Mouse (Mus musculus) kidney, adult 18-20 months (tissue): ENCODE data around the gene Pcyox1.

Experiments used
- DNase-seq: peaks from one replicate; pipeline ENCODE4 v3.0.0; 2021

Pcyox1 gene

DNA sequence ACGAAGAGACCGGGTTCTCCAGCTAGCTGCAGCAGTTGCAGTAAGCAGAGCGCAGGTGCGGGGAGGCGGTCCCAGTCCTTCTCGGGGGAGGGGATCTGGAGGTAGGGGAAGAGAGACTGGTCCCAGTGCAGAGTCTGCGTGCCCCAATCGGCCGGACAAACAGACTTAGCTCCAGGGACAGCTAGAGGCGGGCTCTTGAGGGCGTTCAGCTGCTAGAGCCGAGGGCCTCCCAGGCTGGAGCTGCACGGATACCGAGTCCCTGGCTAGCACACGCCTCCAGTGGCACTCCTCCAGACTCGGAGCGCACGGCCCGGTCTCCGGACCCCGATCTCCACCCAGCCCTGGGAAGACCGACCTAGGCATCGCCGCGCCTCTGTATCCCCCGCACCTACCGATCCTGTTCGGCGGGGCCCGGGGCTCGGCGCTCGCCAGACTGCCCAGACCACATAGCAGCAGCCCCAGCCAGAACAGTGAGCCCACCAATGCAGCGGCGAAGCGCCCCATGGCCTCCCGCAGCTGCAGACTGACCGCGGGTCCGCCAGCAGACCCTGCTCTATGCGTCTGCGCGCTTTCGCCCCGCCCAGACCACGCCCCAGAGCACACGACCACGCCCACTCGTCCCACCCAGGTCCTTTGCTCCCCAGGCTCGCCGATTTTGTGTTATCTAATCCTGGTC is at the start of gene Pcyox1:
TSS of gene Pcyox1 (minus strand) at position 574 of the 676 bp plus-strand sequence.
- DNase-seq, result peak; percentile 92

- DNase-seq, result no peak
Observed at GRCm38 (mm10) chr6:86445551-86445950, 48.6 kb upstream of the Pcyox1 start.

DNA sequence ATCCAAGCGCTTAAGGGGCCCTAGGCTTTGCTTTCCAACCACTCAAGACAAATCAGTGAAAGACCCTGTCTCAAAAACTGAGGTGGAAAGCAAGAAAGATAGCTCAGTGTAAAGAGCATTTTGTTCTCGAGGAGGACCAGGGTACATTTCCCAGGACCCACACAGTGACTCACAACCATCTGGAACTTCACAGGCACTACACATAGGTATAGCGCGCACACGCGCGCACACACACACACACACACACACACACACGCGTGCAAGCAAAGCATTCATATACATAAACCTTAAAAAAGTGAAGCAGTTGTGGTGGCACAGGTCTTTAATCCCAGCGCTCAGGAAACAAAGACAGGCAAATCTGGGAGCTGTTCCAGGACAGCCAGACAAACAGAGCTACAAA is 44.6 kb upstream of the Pcyox1 start:
- DNase-seq, result no peak

DNA sequence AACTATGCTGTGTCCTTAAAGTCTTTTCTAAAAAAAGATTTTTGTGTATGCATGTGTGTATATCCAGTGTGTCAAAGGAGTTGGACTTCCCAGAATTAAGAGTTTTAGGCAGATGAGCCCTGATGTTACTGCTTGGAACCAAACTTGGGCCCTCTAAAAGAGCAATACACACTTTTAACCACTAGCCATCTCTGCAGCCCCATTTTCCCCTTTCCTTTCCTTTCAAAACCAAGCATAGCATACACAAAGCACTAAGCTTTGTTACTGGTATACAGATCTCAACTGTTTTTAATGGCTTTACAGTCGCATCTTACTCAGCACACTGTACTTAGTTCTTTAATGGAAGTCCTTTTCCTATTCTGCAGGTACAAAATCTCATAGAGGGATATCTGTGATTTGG is 42.6 kb upstream of the Pcyox1 start:
- no peak for DNase-seq

- no peak for DNase-seq
Observed at GRCm38 (mm10) chr6:86439119-86439496, 42.2 kb upstream of the Pcyox1 start.

GRCm38 (mm10) chr6:86438272-86439118 is 41.5 kb upstream of the Pcyox1 start, which contains the start of gene C87436:
Gene C87436, plus strand, starts transcription at chr6:86438374.
- peak; percentile 99 for DNase-seq

- no peak for DNase-seq
Observed at GRCm38 (mm10) chr6:86437711-86438110, 40.8 kb upstream of the Pcyox1 start.

DNA sequence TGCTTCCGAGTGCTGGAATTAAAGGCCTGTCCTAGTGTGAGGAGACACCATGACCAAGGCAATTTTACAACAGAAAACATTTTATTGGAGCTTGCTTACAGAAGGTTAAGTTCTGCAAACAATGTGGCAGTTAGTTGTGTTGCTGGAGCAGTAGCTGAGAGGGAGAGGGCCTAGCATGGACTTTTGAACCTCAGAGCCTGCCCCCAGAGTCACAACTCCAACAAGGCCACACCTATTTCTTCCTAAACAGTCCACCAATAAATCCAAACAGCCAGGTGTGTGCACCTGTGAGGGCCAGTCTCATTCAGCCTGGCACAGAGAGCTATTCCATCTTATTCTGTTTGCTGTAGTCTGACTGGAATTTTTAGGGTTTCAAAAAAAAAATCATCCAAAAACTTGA is 36.7 kb upstream of the Pcyox1 start:
- no peak for DNase-seq

DNA sequence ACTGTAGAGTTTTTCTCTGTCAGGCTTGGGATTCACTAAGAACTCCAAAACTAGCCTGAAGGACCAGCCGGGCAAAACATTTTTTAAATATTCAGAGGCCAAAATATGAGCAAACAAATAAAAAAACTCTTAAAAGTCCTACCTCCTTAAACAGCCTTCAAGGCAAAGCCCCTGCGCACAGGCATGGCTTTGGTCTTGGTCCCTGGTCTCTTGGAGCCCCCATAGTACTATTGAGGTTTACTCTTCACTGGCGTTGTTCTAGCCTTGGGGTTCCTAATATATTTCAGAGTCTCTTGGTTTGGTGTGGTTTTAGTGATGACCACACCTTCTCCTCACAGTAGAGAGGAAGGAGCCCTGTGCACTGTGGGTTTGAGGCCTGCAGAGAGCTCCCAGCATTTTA is 34.6 kb upstream of the Pcyox1 start:
- no peak for DNase-seq

GRCm38 (mm10) chr6:86426358-86426757 is 29.4 kb upstream of the Pcyox1 start, which contains the start of gene Gm44790:
Gene Gm44790, plus strand, starts transcription at chr6:86426658.
- DNase-seq, result no peak

- no peak for DNase-seq
Observed at GRCm38 (mm10) chr6:86420491-86420890, 23.5 kb upstream of the Pcyox1 start.

GRCm38 (mm10) chr6:86419239-86419638 is 22.3 kb upstream of the Pcyox1 start:
- DNase-seq, result no peak

- DNase-seq, result no peak
Observed at GRCm38 (mm10) chr6:86418711-86419110, 21.8 kb upstream of the Pcyox1 start.

DNA sequence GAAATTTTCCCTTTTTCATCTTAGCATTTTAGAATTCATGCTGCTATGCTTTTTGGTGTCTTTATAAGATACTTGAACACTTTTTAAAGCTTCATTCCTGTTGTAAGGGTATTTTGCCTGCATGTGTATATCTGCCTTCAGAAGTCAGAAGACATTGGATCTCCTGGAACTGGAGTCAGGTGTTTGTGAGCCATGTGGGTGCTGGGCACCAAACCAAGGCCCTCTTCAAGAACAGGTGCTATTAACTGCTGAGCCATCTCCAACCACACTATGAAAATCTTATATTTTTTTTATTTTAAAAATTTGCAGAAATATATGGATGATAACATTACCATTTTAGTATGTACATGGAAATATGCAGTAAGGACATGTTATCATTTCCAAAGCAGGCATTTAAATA is 9.4 kb upstream of the Pcyox1 start:
- DNase-seq, result no peak

DNA sequence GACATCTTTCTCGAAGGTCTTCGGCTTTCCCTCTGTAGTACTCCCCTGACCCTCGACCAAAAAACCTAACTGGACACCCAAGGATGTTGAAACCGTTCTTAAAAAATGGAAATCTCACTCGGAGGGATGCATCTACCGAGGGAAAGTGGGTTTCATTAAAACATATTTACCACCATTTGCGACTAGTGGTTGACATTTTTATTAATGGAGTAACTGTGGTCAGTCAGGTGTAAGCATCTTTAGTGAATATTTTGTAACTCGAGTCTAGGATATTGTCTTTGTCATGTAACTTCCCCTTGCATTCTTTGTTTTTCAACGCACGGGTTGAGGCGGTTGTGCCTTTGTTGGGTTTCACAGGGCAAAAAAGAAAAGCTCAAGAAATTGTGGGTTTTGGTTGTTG is 8.0 kb upstream of the Pcyox1 start:
- DNase-seq, result no peak

DNA sequence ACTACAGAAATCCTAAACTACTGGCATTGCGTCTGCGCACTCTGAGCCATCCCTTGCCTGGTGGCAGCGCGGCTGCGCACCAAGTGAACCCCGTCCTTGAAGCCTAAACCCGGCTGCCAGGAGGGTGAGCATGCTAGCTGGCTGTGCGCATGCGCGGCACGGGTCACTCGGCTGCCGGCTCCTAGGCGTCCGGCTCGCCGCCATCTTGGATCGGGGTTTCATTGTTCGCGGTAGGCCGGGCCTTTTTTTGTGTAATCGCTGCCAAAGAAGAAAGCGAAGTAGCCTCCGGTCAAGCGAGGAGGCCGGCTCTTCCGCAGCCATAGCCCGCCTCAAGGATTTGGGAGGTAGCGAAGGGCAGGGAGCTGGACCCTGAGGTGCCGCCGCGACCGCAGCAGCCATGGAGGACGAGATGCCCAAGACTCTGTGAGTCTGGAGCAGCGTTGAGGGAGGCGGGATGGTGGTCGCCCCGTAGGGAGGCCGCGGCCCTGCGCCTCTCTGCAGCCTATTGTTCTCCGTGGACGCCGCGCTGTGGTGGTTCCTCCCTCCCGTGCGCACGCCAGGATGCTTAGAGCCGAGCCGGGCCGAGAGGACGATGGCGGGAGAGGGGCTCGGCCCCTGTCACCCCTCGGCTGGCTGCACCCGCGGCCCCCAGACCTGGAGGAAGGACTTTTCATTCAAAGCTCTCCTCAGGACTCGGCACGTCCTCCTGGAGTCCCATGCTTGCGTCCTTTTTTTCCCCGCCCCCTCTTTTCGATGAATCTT is 7.3 kb upstream of the Pcyox1 start, which contains the start of gene Tia1:
TSS of gene Tia1 (plus strand) at position 120 of the 762 bp plus-strand sequence.
- DNase-seq, result peak; percentile 93

DNA sequence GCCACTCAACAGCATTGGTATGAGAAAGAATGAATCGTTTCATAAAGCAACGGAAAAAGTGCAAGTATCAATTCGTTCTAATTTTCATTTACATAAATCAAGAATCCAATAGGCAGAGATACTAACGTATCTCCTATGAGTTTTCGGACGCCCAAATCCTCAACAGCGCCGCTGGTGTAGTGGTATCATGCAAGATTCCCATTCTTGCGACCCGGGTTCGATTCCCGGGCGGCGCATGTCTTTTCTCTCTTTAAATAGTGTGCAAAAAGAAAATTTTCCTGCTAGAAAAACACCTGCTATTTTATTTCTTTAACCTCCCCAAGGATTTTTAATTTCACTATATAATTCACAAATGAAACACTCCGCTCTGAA is 6.8 kb upstream of the Pcyox1 start:
- peak; percentile 95 for DNase-seq

DNA sequence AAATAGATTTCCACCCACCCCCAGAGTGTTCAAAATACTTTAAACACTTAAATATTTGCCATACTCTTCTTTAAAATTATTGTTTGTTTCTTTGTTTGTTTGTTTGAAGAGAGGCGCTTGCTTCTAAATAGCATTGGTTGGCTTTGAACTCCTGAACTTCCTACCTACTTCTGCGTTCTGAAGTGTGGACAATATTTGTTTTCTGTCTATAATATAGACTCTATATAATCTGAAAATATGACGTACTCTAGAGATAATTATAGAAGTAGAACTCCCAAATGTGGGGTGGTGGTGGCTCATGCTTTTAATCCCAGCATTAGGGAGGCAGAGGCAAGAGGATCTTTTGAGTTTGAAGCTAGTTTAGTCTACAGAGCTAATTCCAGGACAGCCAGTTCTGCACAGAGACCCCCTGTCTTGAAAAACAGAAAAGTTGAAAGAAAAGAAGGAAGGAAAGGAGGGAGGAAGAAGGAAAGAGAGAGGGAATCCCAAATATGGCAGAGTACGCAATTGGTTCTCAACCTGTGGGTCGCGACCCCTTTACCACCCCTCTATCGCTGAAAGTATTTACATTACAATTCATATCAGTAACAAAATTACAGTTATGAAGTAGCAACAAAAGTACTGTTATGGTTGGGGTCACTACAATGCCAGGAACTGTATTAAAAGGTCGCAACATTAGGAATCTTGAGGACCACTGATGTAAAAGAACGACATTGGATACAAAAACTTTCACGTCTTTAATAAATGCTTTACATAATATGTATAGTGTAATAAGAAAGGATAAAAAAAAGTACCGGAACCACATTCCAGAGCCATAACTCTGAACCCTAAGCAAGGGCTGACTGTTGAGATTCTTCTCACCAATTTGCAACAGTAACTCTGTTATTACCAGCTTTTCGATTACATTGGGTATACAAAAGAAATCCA is 6.0 kb upstream of the Pcyox1 start:
- DNase-seq, result no peak

GRCm38 (mm10) chr6:86400972-86401371 is 4.0 kb upstream of the Pcyox1 start:
- peak; percentile 82 for DNase-seq

DNA sequence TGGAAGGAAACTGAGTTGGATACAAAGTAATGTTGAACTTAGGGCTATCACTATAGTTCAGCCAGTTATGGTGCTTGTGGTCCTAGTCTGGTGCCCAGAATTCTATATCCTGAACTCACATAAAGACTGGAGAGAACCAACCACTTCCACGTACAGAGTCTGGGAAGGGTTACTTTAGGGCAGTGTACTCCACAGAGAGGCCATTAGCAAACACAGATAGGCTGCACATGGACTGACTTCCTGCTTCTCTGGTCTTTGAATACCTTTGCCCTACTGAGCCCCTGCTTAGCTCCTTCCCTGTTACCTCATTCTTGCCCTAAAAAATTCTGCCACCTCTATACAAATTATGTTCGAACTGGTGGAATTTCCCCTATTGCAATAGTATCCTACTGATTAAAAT is 3.0 kb upstream of the Pcyox1 start:
- no peak for DNase-seq

DNA sequence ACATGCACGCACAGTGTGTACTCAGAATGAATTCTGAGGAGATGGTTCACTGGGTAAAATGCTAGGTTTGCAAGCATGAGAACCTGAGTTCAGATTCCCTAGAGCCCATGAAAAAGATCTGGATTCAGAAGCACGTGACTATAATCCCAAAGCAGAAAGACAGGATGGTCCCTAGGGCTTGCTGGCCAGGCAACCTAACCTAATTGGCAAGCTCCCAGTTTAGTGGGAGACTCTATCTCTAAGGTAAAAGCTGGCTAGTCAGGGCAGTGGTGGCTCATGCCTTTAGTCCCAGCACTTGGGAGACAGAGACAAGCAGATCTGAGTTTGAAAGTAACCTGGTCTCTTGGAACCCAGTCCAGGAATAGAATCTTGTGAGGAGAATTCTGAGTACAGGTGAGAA is 2.0 kb upstream of the Pcyox1 start:
- no peak for DNase-seq

GRCm38 (mm10) chr6:86397257-86397980 is 465 bp upstream of the Pcyox1 start:
- DNase-seq, result no peak
